7 mouse cellular contexts compared by ENCODE assay signal in the genomic region with DNA sequence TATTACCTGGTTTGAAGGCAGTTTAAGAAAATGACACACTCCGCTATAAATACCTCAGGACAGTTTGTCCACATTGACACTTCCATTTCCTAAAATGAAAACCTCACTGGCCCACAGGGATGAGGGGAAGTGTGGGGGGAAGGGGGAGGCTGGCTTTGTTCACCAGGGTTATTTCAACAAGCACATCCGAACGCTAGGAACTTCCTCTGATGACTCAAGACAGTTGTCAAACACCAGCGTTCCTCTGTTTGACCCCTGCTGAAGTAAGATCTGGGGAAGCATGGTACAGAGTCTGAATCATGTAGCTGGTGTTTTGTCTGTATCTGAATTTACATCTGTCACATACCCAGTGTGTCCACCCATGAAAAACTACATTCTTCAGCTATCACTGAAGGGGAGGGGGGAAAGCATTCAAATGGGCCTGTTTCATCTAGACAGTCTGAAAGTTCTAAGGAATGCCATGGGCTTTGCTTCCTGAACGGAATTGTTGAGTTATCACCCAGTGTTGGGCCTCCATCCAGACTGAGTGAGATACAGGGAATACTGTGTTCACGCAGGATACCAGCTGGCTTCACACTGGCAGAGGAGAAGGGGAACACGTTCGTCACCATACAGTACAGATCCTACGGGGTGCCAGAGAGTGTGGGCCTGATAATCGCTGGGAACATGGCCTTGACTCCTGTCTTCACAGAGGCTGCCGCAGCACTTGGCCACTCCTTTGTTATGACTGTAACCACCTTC. TPM values are rescaled to one million over a fixed set of nuclear protein-coding genes. Genes with fewer than 3 reads are reported as not detected.
DNase-seq lines count a peak whose midpoint lies in the region; ATAC-seq and TF ChIP-seq lines count a peak whose summit lies in the region.

No protein-coding gene starts in this region.

- DNase-seq in thymus, postnatal 0 days (ENCODE audit: low spot score) = peak; percentile 33
- no peak for DNase-seq in thymus, postnatal 10 days (ENCODE audit: low spot score in 2 of 2)
- peak; percentile 50 for DNase-seq in brain, adult 2 months (ENCODE audit: low read depth, low spot score)
- peak; percentile 72 for DNase-seq in heart, postnatal 0 days (ENCODE audit: low spot score)
- peak; percentile 56 for DNase-seq in liver, adult 2 months (ENCODE audit: extremely low read depth, low read depth, low spot score)
- DNase-seq in left cerebral cortex, adult 8-10 months (ENCODE audit: low spot score in 2 of 2) = no peak

- no peak for TF ChIP-seq POLR2A in liver, adult 2 months (IDR thresholded peaks at IDR 0.05; ENCODE audit: extremely low read depth, insufficient read depth, low read length)

- H3K4me3 ChIP-seq in heart, postnatal 0 days (ENCODE audit: low read depth, low read length) = no peak overlapping the region
- no peak overlapping the region for H3K4me3 ChIP-seq in liver, adult 2 months (ENCODE audit: insufficient read depth, low read depth, low read length)

- no peak; the same call in 1 of the 2 replicates for TF ChIP-seq EP300 in heart, postnatal 0 days (IDR thresholded peaks at IDR 0.05; ENCODE audit: low read depth)

- H3K27me3 ChIP-seq in heart, postnatal 0 days (ENCODE audit: control insufficient read depth, insufficient read depth, low read length) = no peaks in the 10 kb centered on the region
- H3K27me3 ChIP-seq in liver, adult 2 months (ENCODE audit: control insufficient read depth, insufficient read depth, low read length) = no peaks in the 10 kb centered on the region

- H3K36me3 ChIP-seq in heart, postnatal 0 days (replicated peaks; ENCODE audit: control insufficient read depth, insufficient read depth, low read length) = no peaks in the 10 kb centered on the region
- H3K36me3 ChIP-seq in liver, adult 2 months (ENCODE audit: control insufficient read depth, insufficient read depth, low read length) = no peaks in the 10 kb centered on the region

- peak overlapping the region; percentile 79 for H3K27ac ChIP-seq in heart, postnatal 0 days (ENCODE audit: low read depth)
- peak overlapping the region; percentile 59 for H3K27ac ChIP-seq in liver, adult 2 months (replicated peaks; ENCODE audit: insufficient read depth, low read depth, low read length)

- H3K9ac ChIP-seq in heart, postnatal 0 days (replicated peaks; ENCODE audit: low read depth, low read length) = no peak overlapping the region
- H3K9ac ChIP-seq in liver, adult 2 months (ENCODE audit: low read depth, low read length) = no peak overlapping the region

- 23% methylated on average over 11 of the region's 11 CpGs for WGBS in heart, postnatal 0 days
- WGBS in liver, adult 2 months = 53% methylated on average over 11 of the region's 11 CpGs

- no peaks in the 10 kb centered on the region; the same call in 1 of the 2 replicates for H3K79me2 ChIP-seq in liver, adult 2 months (ENCODE audit: control insufficient read depth, insufficient read depth, low read length)

- H3K9me3 ChIP-seq in heart, postnatal 0 days (replicated peaks; ENCODE audit: control insufficient read depth, low read length) = no peaks in the 10 kb centered on the region

- peaks cover 42% of the 10 kb centered on the region for H3K4me1 ChIP-seq in heart, postnatal 0 days (ENCODE audit: control insufficient read depth, insufficient read depth)
- peaks cover 12% of the 10 kb centered on the region for H3K4me1 ChIP-seq in liver, adult 2 months (ENCODE audit: control insufficient read depth, insufficient read depth, low read length)

- no peak for TF ChIP-seq CTCF in heart, postnatal 0 days (IDR thresholded peaks at IDR 0.05; ENCODE audit: low read depth)
- no peak for TF ChIP-seq CTCF in liver, adult 2 months (IDR thresholded peaks at IDR 0.05; ENCODE audit: low read depth, low read length)

- peak; percentile 89 for ATAC-seq in heart, postnatal 0 days (ENCODE audit: insufficient read depth, low read depth)
- peak; percentile 70 for ATAC-seq in neutrophil, adult 5-6 weeks (ENCODE audit: extremely low read depth, insufficient number of reproducible peaks, low FRiP score, poor library complexity, severe bottlenecking)

- peak overlapping the region; percentile 19 for H3K4me2 ChIP-seq in heart, postnatal 0 days (ENCODE audit: low read depth, low read length)

RNA-seq across cellular contexts. Expression of gene Fam133b, which starts 40.9 kb away (rescaled TPM):
- polyA plus RNA-seq in thymus, postnatal 0 days (2015; fragmentation: Nextera tagmentation; extraction: Ambion mirVana) = 37.8 and 40.9 TPM in 2 replicates
- total RNA-seq in heart, postnatal 0 days (2014; rRNA removed; ENCODE audit: low replicate concordance) = 11.4 and 15.5 TPM in 2 replicates
- 12.9 and 15.0 TPM in 2 replicates for polyA plus RNA-seq in heart, postnatal 0 days (2015; fragmentation: Nextera tagmentation; extraction: Ambion mirVana)
- total RNA-seq in liver, adult 2 months (2014; rRNA removed) = 9.0 and 10.9 TPM in 2 replicates
- 2.3 and 3.0 TPM in 2 replicates for polyA plus RNA-seq in liver, adult 2 months (2012; rRNA removed)
- total RNA-seq in neutrophil, adult 5-6 weeks (2017) = 76.1 and 83.7 TPM in 2 replicates
- 10 to 100 TPM; 37.5 to 44.9 (median 41.4) TPM for total RNA-seq in left cerebral cortex, adult 8-10 months (2022)

Comparison
In these comparisons a context has a peak if more than half of its experiments do, and no peak if none do; other contexts are left out.
1. DNase-seq: peak in thymus, postnatal 0 days (single experiment), brain, adult 2 months (single experiment), heart, postnatal 0 days (single experiment) and liver, adult 2 months (single experiment); none in thymus, postnatal 10 days (0 of 2) and left cerebral cortex, adult 8-10 months (0 of 2).